Mouse (Mus musculus) lung, postnatal 10 days (tissue): ENCODE measurements around the gene Hrct1.

Experiments used
- DNase-seq: peaks from one replicate; pipeline ENCODE4 v3.0.0; 2021

The Hrct1 gene

GRCm38 (mm10) chr4:43728576-43728954 is 1.6 kb downstream of the Hrct1 start:
- peak; percentile 86 for DNase-seq

DNA sequence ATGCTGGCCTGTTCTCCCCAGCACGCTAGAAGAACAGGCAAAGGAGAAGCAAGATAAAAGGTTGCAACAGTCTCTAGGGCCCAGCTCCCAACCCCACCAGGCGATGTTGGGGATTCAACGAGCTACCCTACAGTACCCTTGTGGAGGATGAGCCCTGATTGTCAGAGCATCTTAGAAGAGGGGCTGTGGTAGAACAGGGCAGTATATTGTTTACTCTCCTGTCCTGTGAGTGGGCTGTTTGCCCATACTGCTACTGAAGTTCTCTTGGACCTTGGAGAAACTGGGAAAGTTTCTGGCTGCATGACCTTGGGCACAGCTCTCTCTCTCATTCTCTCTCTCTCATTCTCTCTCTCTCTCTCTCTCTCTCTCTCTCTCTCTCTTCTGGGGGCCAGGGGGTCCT is 2.1 kb downstream of the Hrct1 start:
- DNase-seq = no peak

- DNase-seq = peak; percentile 81
These were observed 3.0 kb downstream of the Hrct1 start, which contains the start of gene Spaar for GRCm38 (mm10) chr4:43729794-43730550. Gene Spaar, plus strand, starts transcription at chr4:43730034.

DNA sequence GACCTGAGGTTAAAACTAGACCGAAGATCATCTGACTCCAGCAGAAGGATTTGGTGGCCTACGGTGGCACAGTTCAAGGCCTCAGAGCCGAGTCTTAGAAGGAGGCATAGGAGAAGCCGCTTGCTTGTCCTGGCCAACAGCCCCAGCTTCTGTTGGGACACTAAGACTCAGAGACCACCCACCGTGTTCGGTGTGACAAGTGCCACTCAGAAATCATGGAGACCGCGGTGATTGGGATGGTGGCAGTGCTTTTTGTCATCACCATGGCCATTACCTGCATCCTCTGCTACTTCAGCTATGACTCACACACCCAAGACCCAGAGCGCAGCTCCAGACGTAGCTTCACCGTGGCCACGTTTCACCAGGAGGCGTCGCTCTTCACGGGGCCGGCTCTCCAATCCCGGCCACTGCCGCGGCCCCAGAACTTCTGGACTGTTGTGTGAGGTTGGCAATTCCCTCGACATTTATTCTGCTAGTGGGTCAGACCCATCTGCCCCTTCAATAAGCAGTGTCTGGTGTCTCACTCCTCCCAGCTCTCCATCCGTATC is 3.8 kb downstream of the Hrct1 start:
- DNase-seq = no peak

- DNase-seq = no peak
These were observed 5.2 kb downstream of the Hrct1 start for GRCm38 (mm10) chr4:43732171-43732570.

DNA sequence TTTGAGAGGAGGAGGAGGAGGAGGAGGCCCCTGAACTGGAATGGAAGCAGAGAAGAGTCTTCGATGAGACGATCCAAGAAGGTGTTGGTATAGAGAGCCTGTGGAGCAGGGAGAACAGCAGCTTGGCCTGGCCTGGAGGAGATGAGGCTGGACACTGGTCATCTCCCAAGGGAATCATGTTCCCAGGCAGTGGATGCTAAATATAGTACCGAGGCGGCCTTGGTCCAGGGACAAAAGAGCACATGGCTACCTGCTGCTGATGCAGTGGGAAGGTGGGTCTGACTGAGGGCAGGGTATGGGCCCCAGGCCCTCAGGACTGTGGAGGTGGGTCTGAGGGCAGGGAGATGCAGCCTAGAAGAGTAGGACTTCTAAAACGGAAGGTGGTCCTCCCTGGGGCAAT is 6.2 kb downstream of the Hrct1 start:
- no peak for DNase-seq

GRCm38 (mm10) chr4:43737144-43737543 is 10.2 kb downstream of the Hrct1 start:
- DNase-seq = no peak

DNA sequence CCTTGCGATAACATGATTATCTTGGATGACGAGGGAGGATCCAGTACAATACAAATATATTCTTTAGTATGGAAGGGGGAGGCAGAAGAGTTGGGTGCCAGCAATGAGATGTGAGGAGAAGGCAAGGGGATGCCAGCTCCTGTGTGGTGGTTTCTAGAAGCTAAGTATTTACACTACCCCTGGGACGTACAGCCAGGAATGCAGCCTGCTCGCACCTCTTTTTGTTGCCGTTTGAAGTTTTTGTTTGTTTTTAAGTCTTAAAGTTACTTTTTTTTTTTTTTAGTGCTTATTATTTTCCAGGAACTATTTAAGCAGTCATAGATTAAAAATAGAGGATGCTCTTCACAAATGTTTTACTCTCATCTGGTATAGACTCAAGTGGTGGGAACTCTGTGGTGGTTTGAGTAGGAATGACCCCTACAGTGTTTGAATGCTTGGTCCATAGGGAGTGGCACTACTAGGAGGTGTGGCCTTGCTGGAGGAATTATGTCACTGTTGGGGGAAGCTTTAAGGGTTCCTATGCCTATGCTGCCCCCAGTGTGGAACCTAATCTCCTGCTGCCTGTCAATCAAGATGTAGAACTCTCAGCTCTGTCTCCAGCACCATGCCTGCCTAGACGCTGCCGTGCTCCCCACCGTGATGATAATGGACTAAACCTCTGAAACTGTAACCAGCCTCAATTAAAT is 12.1 kb downstream of the Hrct1 start:
- no peak for DNase-seq

DNA sequence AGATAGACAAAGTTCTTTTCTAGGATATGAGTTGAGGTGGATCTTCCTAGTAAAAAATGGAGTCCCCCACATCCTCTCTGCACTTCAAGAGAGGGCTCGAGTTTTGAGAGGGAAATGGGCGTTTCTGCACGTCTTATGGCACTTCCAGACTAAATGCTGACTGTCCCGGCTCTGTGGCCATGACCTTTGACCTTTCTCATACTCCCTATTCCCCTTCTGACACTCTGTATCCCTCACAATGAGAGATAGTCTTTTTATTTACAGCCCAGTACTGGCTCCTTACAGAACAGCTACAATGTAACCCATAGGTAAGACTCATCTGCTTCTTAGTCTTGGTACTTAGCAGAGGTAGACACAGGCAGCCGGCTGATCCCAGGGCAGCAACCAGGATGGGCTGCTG is 14.5 kb downstream of the Hrct1 start:
- no peak for DNase-seq

GRCm38 (mm10) chr4:43742637-43743036 is 15.6 kb downstream of the Hrct1 start:
- DNase-seq = no peak

DNA sequence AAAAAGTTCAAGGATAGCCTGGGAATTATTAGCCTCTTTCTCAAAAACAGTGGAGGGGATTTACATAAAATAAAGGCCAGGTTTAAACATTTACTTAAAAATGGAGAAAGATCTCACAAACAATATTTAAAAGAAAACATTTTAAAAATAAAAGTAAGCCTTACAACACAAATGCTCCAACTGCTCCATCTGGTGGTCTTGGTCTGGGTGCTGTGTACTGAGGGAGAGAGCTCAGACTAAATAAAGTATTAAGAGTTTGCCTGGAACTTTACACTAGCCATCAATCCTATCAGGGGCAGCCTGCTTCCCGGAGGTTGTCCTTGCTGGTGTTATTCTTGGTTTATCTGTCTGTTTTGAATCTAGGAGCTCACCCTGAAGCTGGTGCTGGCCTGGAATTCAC is 16.1 kb downstream of the Hrct1 start:
- DNase-seq = peak; percentile 52

DNA sequence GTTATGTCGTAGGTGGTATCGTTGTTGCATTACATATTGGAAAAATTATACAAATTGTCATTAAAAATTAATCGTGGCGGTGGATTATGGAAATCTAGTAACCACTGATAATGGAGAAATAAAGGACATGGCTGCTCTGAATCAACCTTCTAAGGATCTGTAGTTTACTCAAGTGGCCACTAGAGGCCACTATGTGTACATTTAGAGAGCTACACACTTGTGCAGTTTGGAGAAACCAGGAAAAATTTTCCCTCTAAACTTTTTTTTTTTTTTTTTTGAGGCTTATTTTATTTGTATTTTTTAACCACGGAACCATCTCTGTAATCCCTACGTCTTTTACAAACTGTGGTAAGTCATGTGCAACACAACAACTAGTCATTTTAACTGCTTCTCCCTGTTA is 18.2 kb downstream of the Hrct1 start:
- DNase-seq = peak; percentile 60

DNA sequence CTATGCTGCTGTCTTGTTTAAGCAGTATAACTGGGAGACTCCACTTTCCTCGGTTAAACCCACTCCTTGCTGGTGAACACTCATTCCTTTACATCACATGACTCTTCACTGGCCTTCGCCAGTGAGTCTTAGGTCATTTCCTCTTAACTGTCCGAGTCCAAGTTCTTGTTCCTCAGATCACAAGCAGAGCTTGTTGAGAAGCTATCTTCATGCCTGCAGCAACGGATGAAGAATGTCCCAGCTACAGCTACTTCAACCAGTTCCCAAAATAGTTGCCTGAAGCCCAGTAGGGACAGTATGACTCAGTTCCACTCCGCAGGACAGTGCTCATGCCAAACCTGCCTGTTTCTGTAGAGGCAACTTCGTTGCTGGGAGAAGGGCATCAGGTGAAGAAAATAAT is 30.2 kb downstream of the Hrct1 start:
- no peak for DNase-seq

DNA sequence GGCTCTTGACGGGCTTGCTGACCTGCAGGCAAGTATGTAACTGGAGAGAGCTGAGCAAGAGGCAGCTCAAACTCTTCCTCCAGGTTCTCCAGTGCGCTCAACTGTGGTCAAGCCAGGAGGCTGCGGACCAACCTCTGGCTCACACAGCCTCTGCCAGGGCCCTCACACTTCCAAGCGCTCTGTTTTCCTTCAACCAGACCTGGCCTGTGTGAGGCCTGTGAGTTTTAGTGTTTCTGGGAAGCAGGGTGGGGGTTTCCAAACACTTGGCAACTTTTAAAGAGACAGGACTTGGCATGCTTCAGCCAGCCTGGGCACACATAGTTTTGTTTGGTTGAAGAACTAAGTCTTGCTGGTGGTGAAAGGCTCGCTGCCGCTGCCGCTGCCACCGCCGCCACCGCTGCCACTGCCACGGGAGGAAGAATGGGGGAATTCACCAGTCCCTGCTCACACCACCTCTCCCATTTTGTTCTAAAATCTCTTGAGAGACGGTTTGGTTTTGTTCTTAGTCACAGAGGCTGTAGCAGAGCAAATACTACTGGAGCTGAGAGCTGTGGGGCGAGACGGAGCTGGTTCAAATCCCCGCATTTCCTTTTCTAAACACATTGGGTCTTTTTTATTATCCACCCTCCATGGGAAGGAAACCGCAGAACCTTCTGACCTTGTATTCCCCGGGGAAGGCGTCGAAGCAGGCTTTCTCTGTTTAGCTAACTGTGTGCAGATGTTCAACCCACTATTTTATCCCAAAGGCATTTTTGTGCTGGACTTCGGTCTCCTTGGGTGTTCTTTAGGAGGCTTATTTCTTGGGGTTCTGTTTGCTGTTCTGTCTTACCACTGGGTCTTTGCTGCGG is 32.8 kb downstream of the Hrct1 start:
- DNase-seq = peak; percentile 43

DNA sequence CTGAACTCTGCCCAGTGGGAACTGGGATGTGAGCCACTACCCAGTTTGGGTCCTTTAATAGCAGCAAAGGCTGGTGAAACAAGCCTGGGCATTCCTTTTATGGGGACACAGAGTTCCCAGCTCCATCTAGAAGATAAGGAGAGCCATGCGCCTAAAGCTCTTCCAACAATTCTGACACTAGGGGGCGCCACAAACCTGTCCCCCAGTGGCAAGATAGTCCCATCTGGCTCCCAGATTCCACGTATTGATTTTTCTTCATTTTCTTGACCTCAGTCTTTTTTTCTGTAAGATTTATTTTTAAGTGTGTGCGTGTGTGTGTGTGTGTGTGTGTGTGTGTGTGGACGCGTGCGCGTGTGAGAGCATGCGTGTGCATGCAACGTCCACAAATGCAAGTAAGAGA is 33.5 kb downstream of the Hrct1 start:
- DNase-seq = peak; percentile 74

DNA sequence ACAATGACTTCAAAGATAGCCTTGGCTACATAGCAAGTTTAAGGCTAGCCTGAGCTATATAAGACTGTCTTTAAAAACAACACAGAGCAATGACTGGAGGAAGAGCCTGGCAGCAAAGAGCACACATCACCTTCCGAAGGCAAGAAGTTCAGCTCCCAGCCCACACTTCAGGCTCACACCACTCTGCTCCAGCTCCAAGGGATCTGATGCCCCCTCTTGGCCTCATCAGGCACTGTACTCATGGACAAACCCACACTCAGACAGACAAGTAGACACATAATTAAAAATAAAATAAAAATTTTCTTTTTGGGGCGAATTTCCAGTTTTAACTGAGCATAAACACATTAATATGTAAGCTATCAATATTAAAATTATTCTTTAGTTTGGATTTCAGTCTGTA is 34.3 kb downstream of the Hrct1 start:
- DNase-seq = no peak

DNA sequence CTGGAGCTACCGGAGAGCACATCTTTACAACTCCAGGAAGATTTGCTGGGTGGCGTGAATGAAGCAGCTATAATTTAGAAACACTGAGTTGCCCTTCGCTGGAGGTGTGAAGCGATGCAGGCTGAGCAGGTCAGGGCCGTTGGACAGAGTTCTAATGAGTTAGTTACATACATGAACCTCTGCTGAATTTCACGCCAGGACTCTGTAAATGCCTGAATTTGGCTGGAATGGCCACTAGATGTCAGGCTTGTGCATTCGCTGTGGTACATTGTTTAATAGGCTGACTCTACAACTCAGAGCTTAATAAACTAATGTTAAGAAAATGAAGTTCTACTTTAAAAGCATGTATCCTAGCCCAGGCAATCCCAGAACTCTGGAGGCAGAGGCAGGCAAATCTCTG is 36.4 kb downstream of the Hrct1 start:
- DNase-seq = peak; percentile 80

DNA sequence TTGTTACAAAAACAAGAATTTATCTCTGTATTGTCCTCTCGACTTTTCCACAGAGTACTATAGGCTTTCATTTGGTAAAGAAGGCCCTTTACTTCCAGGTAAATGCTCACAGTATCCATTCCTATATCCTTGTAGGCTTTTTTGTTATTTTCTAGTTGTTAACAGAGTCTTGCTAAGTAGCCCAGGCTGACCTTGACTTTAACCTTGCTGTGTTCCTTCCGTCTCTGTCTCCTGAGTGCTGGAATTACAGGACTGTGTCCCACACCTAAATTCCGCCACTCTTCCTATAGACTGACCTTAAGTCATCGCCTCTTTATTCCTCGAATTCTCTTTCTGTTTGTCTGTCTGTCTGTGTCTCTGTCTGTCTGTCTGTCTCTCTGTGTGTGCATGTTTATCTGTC is 41.4 kb downstream of the Hrct1 start:
- no peak for DNase-seq

GRCm38 (mm10) chr4:43769374-43769773 is 42.4 kb downstream of the Hrct1 start:
- DNase-seq = no peak

GRCm38 (mm10) chr4:43770909-43771308 is 43.9 kb downstream of the Hrct1 start, which contains the start of gene Olfr159:
Gene Olfr159, minus strand, starts transcription at chr4:43771009.
- DNase-seq = no peak

DNA sequence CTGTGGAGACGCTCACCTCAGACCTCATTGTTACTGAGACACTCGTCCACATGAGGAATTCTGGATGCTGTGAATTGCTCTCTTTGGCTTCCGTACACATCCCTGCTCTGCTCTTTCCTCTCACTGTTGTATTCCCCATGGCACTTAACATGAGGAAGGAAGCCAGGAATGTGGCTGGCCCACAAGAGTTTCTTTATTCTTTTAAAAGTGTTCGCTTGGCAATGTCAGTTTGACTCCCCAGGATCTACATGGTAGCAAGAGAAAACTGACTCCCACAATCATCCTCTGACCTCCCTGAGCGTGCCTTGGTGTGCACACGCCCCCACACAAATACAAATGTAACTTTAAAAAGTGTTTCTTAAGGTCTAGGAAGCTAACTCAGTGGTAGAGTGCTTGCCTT is 44.6 kb downstream of the Hrct1 start:
- DNase-seq = peak; percentile 24

GRCm38 (mm10) chr4:43772304-43772703 is 45.3 kb downstream of the Hrct1 start:
- DNase-seq = no peak
